Mouse (Mus musculus): ENCODE data around the gene Wfikkn1. TPM values are rescaled to one million over a fixed set of nuclear protein-coding genes. Genes with fewer than 3 reads are reported as not detected.

The Wfikkn1 gene
- polyA plus RNA-seq, 1 experiment from 2014 or later: 0.69 TPM

DNA sequence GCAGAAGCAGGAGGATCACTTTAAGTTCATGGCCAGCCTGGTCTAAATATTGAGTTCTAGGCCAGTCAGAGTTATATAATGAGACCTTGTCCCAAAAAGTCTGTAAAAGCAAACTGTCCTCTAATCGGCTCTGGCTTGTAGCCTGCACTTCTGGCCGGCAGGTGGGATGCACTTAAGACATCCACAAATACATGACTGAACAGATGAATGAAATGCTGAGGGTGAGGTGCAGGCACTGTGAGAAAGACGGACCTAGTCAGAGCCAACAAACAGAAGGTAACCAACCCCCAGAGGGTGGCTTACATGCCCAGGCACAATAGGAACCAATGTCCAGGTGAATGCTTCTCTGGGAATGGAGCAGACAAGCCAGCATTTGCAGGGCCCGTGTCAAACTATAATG lies 33.6 kb upstream of the Wfikkn1 start:
- WGBS: 74% methylated on average over 4 of the region's 4 CpGs
- Histone ChIP-seq H3K4me3 (ENCODE audit: low read depth, low read length) (no peak overlapping the region), H3K36me3 (ENCODE audit: control insufficient read depth, insufficient read depth, low read length) (peaks cover 14% of the 10 kb centered on the region; the same call in 1 of the 2 replicates), H3K9ac (ENCODE audit: low read length) (no peak overlapping the region), H3K27ac (ENCODE audit: low read depth) (no peak overlapping the region), H3K4me1 (replicated peaks; ENCODE audit: control insufficient read depth, insufficient read depth, low read length) (peaks cover 14% of the 10 kb centered on the region), H3K9me3 (ENCODE audit: control insufficient read depth, low read length) (no peaks in the 10 kb centered on the region), H3K27me3 (replicated peaks; ENCODE audit: control insufficient read depth, insufficient read depth, low read length) (no peaks in the 10 kb centered on the region), H3K4me2 (ENCODE audit: low read length) (no peak overlapping the region)
- ATAC-seq (replicated peaks; ENCODE audit: low FRiP score, low TSS enrichment, low read depth) (no peak), DNase-seq (ENCODE audit: low spot score) (no peak)

DNA sequence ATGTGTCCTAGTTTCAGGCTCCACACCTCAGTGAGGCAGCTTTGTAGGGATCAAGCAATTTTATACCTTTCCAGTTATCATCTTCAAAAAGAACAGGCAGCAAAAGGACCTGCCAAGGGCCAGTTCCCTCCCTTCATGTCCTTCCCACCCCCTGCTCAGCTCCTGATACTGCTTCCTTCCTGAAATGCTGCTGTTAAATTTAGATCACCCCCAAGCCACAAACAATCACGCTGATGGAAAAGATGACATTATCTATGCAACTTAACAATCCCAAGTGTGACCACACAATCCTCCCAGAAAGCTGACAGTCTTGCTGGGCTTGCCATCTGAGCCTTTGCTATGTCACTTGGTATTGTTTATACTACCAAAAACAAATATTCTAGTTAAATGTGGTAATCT lies 33.2 kb upstream of the Wfikkn1 start:
- Histone ChIP-seq H3K27me3 (replicated peaks; ENCODE audit: control insufficient read depth, insufficient read depth, low read length) (no peaks in the 10 kb centered on the region), H3K9ac (ENCODE audit: low read length) (no peak overlapping the region), H3K4me1 (replicated peaks; ENCODE audit: control insufficient read depth, insufficient read depth, low read length) (peaks cover 14% of the 10 kb centered on the region), H3K4me2 (ENCODE audit: low read length) (no peak overlapping the region), H3K9me3 (ENCODE audit: control insufficient read depth, low read length) (no peaks in the 10 kb centered on the region), H3K36me3 (ENCODE audit: control insufficient read depth, insufficient read depth, low read length) (peaks cover 14% of the 10 kb centered on the region; the same call in 1 of the 2 replicates), H3K27ac (ENCODE audit: low read depth) (no peak overlapping the region), H3K4me3 (ENCODE audit: low read depth, low read length) (no peak overlapping the region)
- WGBS: 88% methylated on average over 1 of the region's 1 CpGs
- ATAC-seq (replicated peaks; ENCODE audit: low FRiP score, low TSS enrichment, low read depth) (no peak), DNase-seq (ENCODE audit: low spot score) (no peak)

DNA sequence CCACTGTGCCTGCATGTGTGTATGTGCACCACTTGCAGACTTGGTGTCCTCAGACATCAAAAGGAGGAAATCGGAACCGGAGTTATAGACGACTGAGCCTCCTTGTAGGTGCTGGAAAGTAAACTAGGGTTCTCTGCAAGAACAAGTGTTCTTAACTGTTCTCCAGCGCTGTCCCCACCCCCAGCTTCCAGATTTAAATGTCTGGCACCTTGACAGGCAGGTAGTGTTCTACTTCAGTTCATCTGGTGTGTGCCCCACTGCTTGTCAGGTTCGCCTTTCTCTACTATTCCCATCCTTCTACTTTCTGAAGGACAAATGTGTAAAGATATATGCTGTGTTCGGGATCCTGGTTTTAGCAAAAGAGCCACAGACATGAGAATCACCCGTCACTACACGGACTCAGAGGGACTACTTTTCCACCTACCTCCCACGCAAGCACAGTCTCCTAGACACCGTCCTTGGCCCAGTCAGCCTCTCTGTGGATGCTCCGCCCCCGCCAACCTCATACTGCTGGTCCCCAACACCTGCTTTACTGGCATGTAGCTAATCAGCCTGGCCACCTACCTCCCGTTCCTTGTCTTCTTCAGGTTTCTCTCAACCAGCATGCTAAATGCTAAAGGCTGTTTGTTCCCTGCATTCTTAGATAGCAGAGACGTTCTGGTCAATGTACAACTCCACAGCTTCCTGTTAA lies 32.7 kb upstream of the Wfikkn1 start:
- H3K27ac ChIP-seq (ENCODE audit: low read depth): no peak overlapping the region
- H3K4me3 ChIP-seq (ENCODE audit: low read depth, low read length): no peak overlapping the region
- H3K4me2 ChIP-seq (ENCODE audit: low read length): no peak overlapping the region
- DNase-seq (ENCODE audit: low spot score) (no peak), ATAC-seq (replicated peaks; ENCODE audit: low FRiP score, low TSS enrichment, low read depth) (no peak)
- H3K9me3 ChIP-seq (ENCODE audit: control insufficient read depth, low read length): no peaks in the 10 kb centered on the region
- H3K27me3 ChIP-seq (replicated peaks; ENCODE audit: control insufficient read depth, insufficient read depth, low read length): no peaks in the 10 kb centered on the region
- peaks cover 10% of the 10 kb centered on the region for H3K4me1 ChIP-seq (replicated peaks; ENCODE audit: control insufficient read depth, insufficient read depth, low read length)
- H3K36me3 ChIP-seq (ENCODE audit: control insufficient read depth, insufficient read depth, low read length): peaks cover 14% of the 10 kb centered on the region; the same call in 1 of the 2 replicates
- 82% methylated on average over 14 of the region's 14 CpGs for whole genome bisulfite sequencing
- H3K9ac ChIP-seq (ENCODE audit: low read length): no peak overlapping the region

DNA sequence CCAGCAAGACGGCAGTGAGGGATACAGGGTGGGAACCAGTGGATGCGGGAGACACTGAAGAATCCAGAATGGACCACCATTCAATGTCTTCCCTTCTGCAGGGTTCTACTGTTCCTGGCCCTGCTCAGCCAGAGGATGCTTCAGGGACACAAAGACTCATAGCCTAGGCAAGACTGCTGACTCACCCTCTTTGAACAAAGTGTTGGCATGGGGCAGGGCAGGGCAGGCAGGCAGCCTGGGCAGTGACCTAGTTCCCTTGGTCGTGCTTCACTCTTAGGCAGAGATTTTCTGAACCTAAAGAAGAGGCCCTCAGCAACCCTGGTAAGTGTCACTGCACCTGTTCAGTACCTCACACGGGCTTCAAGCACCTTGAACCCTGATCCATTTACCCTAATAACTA lies 31.2 kb upstream of the Wfikkn1 start:
- no peaks in the 10 kb centered on the region for H3K9me3 ChIP-seq (ENCODE audit: control insufficient read depth, low read length)
- H3K4me2 ChIP-seq (ENCODE audit: low read length): no peak overlapping the region
- WGBS: 93% methylated on average over 4 of the region's 4 CpGs
- no peak overlapping the region for H3K27ac ChIP-seq (ENCODE audit: low read depth)
- H3K4me1 ChIP-seq (replicated peaks; ENCODE audit: control insufficient read depth, insufficient read depth, low read length): no peaks in the 10 kb centered on the region
- no peaks in the 10 kb centered on the region for H3K27me3 ChIP-seq (replicated peaks; ENCODE audit: control insufficient read depth, insufficient read depth, low read length)
- H3K9ac ChIP-seq (ENCODE audit: low read length): no peak overlapping the region
- no peak overlapping the region for H3K4me3 ChIP-seq (ENCODE audit: low read depth, low read length)
- 0 out of 2 replicates have a peak, but pooled peaks cover 8% of the 10 kb centered on the region for H3K36me3 ChIP-seq (ENCODE audit: control insufficient read depth, insufficient read depth, low read length)
- ATAC-seq (replicated peaks; ENCODE audit: low FRiP score, low TSS enrichment, low read depth) (no peak), DNase-seq (ENCODE audit: low spot score) (no peak)

DNA sequence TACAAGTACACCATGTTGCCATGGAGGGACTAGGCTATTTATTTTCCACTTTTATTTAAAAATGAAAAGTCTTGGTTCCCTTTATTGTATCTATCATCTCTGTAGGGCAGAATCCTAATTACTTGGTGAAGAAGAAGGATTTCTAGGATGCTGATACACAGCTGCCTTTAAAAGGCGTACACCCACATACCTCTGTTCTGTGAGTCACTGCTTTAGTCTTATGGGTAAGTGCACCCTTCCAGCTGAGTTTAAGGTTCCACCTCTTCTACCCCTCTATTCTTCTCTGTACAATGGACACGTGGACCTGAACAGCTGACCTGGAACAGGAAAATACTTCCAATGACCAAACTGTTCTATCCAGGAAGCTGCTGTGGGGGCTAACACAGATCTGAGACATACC lies 27.0 kb upstream of the Wfikkn1 start:
- H3K9me3 ChIP-seq (ENCODE audit: control insufficient read depth, low read length): no peaks in the 10 kb centered on the region
- H3K4me2 ChIP-seq (ENCODE audit: low read length): no peak overlapping the region
- no peak for ATAC-seq (replicated peaks; ENCODE audit: low FRiP score, low TSS enrichment, low read depth)
- H3K4me1 ChIP-seq (replicated peaks; ENCODE audit: control insufficient read depth, insufficient read depth, low read length): no peaks in the 10 kb centered on the region
- H3K27ac ChIP-seq (ENCODE audit: low read depth): no peak overlapping the region
- DNase-seq (ENCODE audit: low spot score): no peak
- H3K36me3 ChIP-seq (ENCODE audit: control insufficient read depth, insufficient read depth, low read length): 0 out of 2 replicates have a peak, but pooled peaks cover 4% of the 10 kb centered on the region
- WGBS: 85% methylated on average over 2 of the region's 2 CpGs
- no peak overlapping the region for H3K9ac ChIP-seq (ENCODE audit: low read length)
- H3K27me3 ChIP-seq (replicated peaks; ENCODE audit: control insufficient read depth, insufficient read depth, low read length): no peaks in the 10 kb centered on the region
- H3K4me3 ChIP-seq (ENCODE audit: low read depth, low read length): no peak overlapping the region

DNA sequence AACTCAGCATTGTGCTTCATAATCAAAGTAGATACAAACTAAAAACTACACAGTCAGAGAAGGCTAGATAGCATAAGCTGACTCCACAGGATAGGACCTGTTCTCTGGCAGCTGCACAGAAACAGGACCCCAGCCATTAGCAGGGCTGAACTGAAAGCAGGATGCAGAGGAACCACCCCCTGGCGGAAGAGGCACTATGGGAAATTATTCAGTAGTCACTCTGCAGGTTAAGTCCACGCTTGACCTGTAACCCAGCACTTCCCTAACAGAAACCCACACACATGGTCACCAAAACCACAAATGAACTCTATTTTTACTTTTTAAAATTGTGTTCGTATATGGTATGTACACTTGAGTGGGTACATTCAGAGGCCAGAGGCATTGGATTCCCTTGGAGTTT lies 22.4 kb upstream of the Wfikkn1 start:
- Histone ChIP-seq H3K4me1 (replicated peaks; ENCODE audit: control insufficient read depth, insufficient read depth, low read length) (no peaks in the 10 kb centered on the region), H3K27me3 (replicated peaks; ENCODE audit: control insufficient read depth, insufficient read depth, low read length) (no peaks in the 10 kb centered on the region), H3K4me2 (ENCODE audit: low read length) (no peak overlapping the region), H3K4me3 (ENCODE audit: low read depth, low read length) (no peak overlapping the region), H3K36me3 (ENCODE audit: control insufficient read depth, insufficient read depth, low read length) (no peaks in the 10 kb centered on the region), H3K9me3 (ENCODE audit: control insufficient read depth, low read length) (no peaks in the 10 kb centered on the region), H3K9ac (ENCODE audit: low read length) (no peak overlapping the region), H3K27ac (ENCODE audit: low read depth) (no peak overlapping the region)
- 90% methylated on average over 3 of the region's 3 CpGs for WGBS
- DNase-seq (ENCODE audit: low spot score) (no peak), ATAC-seq (replicated peaks; ENCODE audit: low FRiP score, low TSS enrichment, low read depth) (no peak)

DNA sequence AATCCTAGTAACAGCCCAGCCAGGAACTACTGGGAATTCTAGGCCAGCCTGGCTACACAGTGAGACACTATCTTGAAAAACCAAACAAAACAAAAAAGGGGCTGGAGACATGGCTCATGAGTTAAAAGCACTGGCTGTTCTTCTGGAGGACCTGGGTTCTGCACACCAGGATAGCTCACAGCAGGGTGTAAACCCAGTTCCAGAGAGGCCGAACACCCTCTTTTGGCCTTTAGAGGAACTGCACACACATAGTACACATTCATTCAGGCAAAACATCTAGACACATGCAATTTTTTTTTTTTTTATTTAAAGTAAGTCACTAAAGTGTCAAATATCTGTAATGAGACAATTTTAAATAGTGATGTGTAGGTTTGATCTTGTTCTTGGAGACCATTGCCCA lies 19.5 kb upstream of the Wfikkn1 start:
- whole genome bisulfite sequencing: 96% methylated on average over 1 of the region's 1 CpGs
- H3K4me2 ChIP-seq (ENCODE audit: low read length): no peak overlapping the region
- H3K27me3 ChIP-seq (replicated peaks; ENCODE audit: control insufficient read depth, insufficient read depth, low read length): no peaks in the 10 kb centered on the region
- H3K4me1 ChIP-seq (replicated peaks; ENCODE audit: control insufficient read depth, insufficient read depth, low read length): no peaks in the 10 kb centered on the region
- DNase-seq (ENCODE audit: low spot score) (no peak), ATAC-seq (replicated peaks; ENCODE audit: low FRiP score, low TSS enrichment, low read depth) (no peak)
- no peak overlapping the region for H3K27ac ChIP-seq (ENCODE audit: low read depth)
- no peak overlapping the region for H3K9ac ChIP-seq (ENCODE audit: low read length)
- no peaks in the 10 kb centered on the region for H3K36me3 ChIP-seq (ENCODE audit: control insufficient read depth, insufficient read depth, low read length)
- no peaks in the 10 kb centered on the region for H3K9me3 ChIP-seq (ENCODE audit: control insufficient read depth, low read length)
- H3K4me3 ChIP-seq (ENCODE audit: low read depth, low read length): no peak overlapping the region

DNA sequence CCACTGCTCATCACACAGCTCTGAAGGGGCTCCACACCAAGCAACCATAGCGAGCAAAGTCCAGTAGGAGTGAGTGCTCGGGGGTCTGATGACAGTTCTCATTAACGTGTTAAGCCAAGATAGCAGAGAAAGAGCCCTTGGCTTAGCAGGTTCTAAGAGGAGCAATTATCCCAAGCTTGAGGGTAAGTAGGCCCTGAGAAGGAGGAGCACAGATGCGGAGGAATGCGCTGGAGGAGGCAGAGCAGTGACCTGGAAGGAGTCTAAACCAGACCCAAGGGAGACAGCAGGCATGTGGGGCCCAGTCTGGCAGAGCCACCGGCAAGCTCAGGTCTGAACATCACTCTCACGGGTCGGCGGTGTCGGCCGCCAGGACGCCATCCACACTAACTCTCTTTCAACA lies 15.2 kb upstream of the Wfikkn1 start:
- Histone ChIP-seq H3K4me2 (ENCODE audit: low read length) (no peak overlapping the region), H3K4me3 (ENCODE audit: low read depth, low read length) (no peak overlapping the region), H3K4me1 (replicated peaks; ENCODE audit: control insufficient read depth, insufficient read depth, low read length) (no peaks in the 10 kb centered on the region), H3K9ac (ENCODE audit: low read length) (no peak overlapping the region), H3K9me3 (ENCODE audit: control insufficient read depth, low read length) (no peaks in the 10 kb centered on the region), H3K27me3 (replicated peaks; ENCODE audit: control insufficient read depth, insufficient read depth, low read length) (no peaks in the 10 kb centered on the region), H3K36me3 (ENCODE audit: control insufficient read depth, insufficient read depth, low read length) (peaks cover 6% of the 10 kb centered on the region), H3K27ac (ENCODE audit: low read depth) (no peak overlapping the region)
- DNase-seq (ENCODE audit: low spot score) (no peak), ATAC-seq (replicated peaks; ENCODE audit: low FRiP score, low TSS enrichment, low read depth) (no peak)
- 58% methylated on average over 12 of the region's 12 CpGs for WGBS

DNA sequence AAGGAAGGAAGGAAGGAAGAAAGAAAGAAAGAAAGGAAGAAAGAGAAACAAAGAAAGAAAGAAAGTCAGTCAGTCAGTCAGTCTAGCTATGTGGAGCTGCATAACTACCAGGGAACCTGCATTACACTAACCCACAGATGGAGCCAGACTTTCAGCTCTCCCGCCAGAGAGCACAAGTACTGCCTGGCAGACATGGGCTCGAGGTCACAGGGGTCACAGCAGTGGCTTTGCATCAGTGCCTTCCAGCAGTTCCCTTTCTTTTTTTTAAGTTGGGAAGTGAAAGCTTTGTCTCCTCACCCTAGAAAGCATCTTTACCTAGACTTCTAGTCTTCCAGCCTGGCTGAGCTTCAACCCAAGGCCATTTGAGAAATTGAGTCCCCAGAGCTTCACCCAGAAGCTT lies 14.8 kb upstream of the Wfikkn1 start:
- 29% methylated on average over 2 of the region's 2 CpGs for WGBS
- Histone ChIP-seq H3K9me3 (ENCODE audit: control insufficient read depth, low read length) (no peaks in the 10 kb centered on the region), H3K27me3 (replicated peaks; ENCODE audit: control insufficient read depth, insufficient read depth, low read length) (no peaks in the 10 kb centered on the region), H3K27ac (ENCODE audit: low read depth) (no peak overlapping the region), H3K9ac (ENCODE audit: low read length) (no peak overlapping the region), H3K36me3 (ENCODE audit: control insufficient read depth, insufficient read depth, low read length) (peaks cover 8% of the 10 kb centered on the region), H3K4me1 (replicated peaks; ENCODE audit: control insufficient read depth, insufficient read depth, low read length) (no peaks in the 10 kb centered on the region), H3K4me3 (ENCODE audit: low read depth, low read length) (no peak overlapping the region), H3K4me2 (ENCODE audit: low read length) (no peak overlapping the region)
- DNase-seq (ENCODE audit: low spot score): no peak
- no peak for ATAC-seq (replicated peaks; ENCODE audit: low FRiP score, low TSS enrichment, low read depth)
